Mouse (Mus musculus) mature B cell (primary cell): ENCODE measurements around the gene Mrpl53.

Source experiments
- in situ Hi-C: fragments of 300-500 bp; cut with MboI; formaldehyde crosslinking; loops from 2 replicates; pipeline ENCODE4 v1.14.3; 2019

Gene Mrpl53

DNA sequence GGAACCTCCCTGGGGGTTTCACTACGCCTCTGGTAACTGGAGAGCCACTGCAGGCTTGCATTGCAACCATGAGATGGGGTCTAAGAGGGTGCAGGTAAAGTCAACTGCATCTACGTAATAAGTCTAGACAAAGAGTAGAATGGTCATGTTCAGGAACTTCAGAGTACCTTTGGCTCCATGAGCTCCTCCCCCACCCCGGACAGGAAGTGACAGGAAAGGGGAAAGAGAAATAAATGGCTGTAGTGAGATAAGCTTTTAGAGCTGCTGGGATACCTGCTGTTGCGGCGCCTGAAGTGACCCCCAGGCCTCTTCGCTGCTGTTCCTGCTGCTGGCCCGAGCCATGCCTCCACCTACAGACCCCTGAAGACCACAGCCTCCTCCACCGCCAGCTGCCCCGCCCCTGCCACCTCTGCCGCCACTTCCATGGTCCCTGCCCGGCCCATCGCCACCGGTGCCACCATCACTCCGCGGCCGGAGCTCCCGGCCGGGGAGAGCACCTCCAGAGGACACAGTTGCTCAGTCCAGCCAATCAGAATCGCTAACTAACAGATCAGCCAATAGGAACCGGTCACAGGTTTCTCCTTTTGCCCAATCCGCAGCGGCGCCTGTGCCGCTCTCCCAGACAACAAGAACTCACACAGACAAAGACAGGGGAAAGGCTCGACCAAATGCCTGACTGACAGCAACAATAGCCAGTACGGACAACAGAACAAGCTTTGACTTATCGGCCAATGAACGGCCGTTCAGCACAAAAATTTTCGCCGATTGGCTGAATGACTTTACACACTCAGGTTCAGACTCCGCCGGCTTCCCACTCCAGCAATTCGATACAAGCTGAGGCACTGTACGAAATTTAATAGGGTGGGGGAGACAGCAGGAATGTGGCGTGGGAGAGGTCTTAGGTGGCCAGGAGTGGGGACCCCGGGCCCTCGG is 12.4 kb downstream of the Mrpl53 start, which contains the start of gene Wbp1:
Gene Wbp1, minus strand, starts transcription at position 630 of the 933 bp plus-strand sequence.
- in situ Hi-C loops = loop anchor here (5.0 kb wide), 1 partner anchor 41 kb away; no protein-coding TSS in a partner anchor

DNA sequence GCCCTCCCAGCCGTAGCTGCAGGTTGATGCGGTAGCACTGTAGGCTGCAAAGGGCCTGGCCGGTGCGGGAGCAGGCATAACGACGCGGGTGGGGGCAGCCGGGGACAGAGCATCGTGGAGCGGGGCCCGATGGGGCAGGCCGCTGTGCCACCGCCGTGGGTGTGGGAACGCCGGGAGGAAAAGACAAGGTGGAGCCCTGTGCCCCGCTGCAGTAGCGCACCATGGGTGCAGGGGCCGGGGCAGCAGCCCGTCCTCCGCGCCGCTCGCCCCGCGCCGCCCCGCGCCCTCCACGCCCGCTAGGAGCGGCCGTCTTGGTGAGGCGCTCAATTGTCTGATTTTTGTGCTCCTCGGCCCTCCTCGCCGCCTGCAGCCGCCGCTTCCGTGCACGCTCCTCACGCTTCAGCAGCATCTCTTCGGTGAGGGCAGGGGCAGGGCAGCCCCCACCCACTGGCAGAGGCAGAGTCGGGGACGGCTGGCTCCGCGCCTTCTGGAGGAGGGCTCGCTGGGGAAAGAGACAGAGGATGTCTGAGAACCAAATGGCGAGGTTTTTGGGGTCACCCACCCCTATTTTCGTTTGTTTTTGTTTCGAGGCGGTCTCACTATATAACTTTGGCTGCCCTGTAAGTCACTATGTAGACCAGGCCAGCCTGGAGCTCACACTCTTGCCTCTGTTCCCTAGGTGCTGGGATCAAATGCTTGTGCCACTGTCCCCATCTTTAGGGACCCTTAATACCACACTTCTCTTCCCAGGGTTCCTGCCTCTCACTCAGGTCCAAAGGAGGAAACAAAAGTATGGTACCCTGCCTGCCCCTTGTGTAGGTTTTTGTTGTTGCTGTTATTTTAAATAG is 13.2 kb downstream of the Mrpl53 start:
- in situ Hi-C loops = loop anchor here (5.0 kb wide), 1 partner anchor 40 kb away; no protein-coding TSS in a partner anchor

DNA sequence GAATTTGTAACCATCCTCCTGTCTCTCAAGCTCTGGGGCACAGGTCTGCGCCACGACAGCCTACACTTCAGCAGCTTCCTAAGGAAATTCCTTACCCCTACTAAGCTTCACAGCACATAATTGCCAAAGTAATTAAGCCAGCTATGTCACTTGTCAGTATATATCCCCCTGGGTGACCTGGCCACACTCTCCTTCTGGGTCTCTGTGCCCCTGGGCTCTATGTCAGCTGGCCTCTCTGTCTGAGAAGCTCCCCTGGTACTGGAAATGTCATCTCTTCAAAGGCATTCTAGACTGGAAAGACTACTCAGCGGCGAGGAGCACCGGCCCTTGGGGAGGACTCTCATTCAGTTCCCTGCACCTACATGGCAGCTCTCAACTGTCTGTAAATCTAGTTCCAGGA is 14.1 kb downstream of the Mrpl53 start:
- in situ Hi-C loops = loop anchor here (5.0 kb wide), 1 partner anchor 39 kb away; no protein-coding TSS in a partner anchor

DNA sequence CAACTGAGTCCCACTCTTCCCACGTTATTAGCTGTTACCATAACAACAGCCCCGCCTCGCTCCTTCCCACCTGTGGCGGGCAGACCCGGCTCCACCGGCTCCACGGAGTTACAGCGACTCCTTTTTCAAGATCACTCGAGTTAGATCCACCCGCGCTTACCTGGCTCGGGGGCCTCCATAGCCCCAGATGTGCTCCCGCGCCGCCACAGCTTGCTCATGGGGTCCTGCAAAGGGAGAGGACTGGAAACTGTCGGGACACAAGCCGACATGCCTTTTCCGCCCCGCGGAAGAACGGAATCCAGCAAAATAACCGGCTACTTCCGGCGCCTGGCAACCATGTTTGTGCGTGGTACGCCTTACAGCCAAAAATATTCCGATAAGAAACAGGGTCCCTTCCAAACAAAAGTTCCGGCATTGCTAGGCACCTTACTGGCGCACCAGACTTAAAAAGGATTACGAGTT is 16.0 kb downstream of the Mrpl53 start:
- in situ Hi-C loops = loop anchor here (5.0 kb wide), 1 partner anchor 37 kb away; no protein-coding TSS in a partner anchor

DNA sequence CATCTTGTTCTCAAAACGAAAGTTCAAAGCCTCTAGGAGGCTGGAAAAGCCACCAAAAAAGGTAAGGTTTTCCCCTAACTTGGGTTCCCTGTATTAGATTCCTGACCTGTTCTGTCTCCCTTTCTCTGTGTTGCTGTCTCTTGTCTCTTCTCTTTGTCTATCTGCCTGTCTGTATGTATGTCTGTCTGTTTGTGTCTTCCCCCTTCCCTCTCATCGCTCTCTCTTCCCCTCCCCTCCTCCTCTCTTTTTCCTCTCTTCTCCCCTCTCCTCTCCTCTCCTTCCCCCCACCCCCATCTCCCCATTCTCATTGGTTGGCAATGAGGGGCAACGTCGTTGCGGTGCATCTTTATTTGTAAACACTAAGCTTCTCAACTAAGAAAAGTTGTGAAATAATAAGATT is 16.5 kb downstream of the Mrpl53 start, which contains the start of gene Ino80b:
Gene Ino80b, minus strand, starts transcription at position 101 of the 400 bp plus-strand sequence.
- in situ Hi-C loops = no loop called here

DNA sequence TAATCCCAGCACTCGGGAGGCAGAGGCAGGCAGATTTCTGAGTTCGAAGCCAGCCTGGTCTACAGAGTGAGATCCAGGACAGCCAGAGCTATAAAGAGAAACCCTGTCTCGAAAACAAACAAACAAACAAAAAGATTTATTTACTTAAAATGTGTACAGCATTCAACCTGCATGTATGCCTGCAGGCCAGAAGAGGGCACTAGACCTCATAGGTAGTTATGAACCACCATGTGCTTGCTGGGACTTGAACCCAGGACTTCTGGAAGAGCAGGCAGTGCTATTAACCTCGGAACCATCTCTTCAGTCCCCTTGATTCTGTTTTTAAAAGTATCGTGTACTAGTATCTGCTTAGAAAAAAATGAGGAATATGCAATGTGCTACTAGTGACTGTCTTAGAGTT is 18.6 kb downstream of the Mrpl53 start:
- in situ Hi-C loops = no loop called here

DNA sequence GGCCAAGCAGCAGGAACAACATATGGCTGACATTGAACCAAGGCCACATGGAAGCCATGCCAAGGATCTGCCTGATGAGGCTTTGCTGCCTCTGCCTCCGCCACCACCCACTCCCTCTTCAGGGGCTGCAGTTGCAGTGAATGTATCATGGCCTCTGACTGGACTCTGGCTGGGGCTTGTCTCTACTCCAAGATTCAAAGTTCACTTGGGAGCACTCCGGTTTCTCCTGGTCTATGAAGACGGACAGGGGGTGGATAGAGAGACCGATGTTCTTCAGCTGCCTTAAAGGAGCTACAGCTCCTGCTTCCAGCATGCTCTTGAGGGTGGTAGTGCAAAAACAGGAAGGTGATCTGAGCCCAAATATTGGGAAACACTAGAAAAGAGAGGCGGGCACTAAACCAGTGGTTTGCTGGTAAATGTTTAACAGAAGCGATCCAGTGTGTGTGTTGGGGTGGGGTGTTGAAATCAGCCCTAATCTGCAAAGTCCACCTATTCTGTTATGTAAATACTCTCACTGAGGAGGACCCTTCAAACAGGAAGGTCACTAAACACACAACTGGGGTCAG is 22.7 kb downstream of the Mrpl53 start:
- in situ Hi-C loops = no loop called here

DNA sequence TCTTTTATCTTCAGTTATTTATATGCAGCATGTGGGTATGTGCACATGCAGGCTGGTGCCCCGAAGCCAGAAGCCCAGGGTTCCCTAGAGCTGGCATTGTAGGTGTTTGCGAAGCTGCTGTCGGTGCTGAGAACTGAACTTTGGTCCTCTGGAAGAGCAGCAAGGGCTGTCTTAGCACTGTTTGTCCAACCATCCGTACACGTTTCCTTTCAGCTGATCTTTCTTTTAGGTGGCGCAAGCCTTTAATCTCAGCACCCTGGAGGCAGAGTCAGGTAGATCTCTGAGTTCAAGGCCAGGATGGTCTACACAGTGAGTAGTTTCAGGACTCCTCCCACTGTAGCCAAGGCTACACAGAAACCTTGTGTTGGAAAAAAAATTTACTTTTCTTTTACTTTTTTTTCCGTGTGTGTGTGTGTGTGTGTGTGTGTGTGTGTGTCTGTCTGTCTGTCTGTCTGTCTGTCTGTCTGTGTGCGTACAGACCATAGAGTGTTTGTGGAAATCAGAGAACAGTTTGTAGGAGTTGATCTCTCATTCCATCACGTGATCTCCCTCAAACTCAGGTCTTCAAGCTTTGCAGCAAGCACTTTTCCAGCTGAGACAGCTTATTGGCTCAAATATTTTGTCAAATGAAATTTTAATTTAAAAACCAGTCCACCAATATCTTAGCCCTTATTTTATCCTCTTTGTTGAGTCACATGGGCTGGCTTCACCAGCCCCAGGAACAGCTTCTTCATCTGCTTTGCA is 23.5 kb downstream of the Mrpl53 start:
- in situ Hi-C loops = no loop called here

DNA sequence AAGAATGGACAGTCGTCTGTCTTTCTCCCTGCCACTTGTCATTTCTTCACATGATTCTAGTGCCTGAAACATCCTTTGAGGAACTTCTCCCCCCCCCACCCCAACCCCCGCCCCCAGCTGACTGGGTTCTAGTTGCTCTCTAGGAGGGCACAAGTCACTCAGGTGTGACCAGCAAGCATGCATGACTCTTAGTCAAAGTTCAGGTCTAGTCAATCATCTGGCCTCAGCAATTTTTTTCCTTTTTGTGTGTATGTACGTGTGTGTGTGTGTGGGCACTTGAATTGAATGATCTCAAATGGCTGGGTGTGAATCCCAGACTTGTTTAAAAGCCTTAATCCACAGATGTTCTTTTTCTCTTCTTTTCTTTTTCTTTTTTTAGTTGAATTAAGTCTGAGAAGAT is 25.4 kb downstream of the Mrpl53 start:
- in situ Hi-C loops = no loop called here

DNA sequence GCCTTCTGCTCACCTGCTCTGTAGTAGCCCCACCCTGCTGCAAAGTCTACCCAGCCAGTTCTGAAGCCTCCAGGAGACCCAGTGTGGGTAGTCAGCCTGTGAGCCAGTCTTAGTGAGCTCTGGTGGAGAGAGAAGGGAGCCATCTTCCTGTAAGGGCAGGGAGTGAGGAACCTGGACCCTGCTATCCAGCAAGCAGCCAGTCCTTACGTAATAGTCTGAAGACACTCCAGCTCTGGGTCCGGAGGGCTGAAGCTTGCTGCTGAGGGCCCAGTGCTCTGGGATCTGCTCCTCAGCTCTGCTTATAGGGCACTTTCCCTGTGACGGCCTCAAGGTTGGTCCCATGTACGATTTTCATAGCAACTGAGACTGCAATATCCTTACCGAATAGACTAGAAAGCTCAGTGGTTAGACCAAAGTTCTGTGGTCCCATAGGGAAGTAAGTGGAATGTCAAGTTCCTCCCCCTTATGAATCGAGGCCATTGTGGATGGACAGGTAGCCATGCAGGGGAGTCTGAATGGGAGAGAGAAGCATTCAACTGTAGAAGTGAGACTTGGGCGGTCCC is 26.2 kb downstream of the Mrpl53 start, which contains the start of gene Rtkn:
Gene Rtkn, plus strand, starts transcription at position 513 of the 563 bp plus-strand sequence.
- in situ Hi-C loops = no loop called here

DNA sequence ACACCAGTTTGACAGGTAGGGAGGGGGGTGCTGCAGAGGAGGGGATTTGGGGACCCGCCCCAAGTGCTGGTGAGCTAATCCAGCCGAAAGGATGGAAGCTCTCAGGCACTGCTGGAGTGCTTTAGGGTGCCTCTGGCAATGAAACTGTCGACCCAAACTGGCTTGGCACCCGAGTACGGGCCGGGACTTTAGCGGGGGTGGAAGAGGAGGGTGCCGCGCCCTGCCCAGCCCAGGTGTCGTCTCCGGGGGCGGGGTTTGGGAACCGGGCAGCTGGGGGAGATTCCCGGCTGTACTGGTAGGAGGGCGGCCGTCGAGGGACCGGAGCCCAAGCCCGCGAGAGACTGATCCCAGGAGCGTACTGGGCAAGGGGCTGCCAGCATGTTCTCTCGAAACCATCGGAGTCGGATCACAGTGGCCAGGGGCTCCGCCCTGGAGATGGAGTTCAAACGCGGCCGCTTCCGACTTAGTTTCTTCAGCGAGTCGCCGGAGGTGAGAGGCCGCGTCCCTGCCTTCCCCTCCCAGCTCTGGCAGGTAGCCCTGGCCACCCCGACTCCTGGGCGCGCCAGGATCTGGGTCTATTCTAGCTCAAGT is 26.8 kb downstream of the Mrpl53 start:
- in situ Hi-C loops = no loop called here

DNA sequence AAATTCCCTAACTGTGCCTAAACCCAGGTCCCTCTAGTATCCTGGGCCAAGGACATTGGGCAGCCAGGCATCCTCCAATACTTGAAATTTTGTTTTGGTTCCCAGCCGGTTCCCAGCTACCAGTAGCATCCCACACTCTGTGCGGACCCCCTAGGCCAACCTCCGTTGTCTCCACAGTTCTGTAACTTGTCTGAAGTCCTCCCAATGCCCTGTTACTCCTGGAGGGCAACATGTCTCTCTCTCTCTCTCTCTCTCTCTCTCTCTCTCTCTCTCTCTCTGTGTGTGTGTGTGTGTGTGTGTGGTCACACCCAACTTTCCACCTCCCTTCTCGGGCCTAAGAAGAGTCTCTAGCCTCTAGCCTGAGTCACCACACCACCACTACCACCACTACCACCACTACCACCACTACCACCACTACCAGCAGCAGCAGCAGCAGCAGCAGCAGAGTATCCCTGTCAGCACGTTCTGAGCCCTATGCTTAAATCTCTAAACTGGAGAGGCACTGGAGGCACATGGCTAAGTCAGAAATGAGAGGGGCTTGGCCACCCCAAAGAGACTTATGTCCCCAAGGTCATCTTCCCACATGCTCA is 27.5 kb downstream of the Mrpl53 start:
- in situ Hi-C loops = no loop called here

DNA sequence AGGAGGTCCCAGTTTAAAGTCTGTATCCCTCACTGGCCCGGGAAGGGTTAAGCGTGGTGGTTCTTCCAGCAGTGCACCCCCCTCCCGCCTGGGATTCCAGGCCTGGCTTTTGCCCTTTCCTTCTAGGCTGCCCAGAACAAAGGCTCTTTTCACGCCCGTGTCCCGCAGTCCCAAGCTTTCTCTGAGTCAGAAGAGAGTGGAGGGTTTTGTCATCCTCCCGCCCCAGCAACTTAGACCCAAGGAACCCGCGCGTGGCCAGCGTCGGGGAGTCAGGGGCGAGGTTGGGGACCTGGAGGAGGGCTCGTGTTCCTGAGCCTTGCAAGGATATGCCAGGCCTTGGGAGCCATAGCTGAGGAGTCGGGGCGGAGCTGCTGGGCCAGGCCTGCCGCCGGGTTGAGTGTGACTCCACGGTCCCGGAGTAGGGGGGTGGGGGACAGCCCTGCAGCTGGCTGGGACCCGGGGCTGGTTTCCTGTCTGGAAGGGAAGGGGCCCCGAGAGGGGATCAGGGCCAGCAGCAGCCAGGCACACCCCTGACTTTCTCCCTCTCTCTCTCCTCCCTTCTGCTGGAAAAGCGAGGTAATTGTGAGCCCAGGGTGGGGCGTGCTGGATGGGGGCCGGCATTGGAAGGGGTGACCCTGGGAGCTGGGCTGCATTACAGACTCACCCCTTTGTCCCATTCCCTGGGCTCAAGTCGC is 28.2 kb downstream of the Mrpl53 start:
- in situ Hi-C loops = no loop called here

DNA sequence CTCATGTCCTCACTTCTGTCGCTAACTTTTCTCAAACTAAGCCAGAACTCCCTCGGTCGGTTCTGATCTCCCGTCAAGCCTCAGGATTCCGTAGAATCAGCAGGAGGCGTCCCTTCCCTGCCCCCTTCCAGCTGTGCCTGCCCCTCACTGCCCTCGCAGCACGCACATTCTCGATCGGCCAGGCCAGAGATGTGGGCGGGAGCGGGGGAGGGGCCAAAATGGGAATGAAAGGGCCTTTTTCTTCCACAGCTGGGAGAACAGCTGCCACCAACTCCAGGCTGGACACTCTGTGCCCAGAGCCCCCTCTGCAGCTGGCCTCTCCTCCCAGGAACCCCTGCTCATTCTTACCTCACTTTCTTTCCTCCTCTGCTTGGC is 28.7 kb downstream of the Mrpl53 start:
- in situ Hi-C loops = no loop called here

DNA sequence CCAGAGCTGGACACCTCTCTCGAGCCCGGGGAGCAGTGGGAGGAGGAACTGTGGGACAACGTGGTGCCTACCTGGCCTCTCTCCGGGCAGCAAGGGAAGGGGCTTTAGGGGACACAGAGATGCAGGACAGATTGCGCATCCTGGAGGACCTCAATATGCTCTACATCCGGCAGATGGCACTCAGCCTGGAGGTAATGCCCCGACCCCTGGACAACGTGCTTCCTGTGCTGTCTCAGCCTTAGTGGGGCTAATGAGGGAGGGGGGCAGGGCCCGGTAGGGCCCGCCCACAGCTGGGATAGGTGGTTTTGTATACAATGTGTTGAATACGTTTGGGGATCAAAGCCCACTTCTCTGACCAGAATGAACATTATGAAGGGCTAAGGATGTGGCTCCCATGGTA is 29.2 kb downstream of the Mrpl53 start:
- in situ Hi-C loops = no loop called here

DNA sequence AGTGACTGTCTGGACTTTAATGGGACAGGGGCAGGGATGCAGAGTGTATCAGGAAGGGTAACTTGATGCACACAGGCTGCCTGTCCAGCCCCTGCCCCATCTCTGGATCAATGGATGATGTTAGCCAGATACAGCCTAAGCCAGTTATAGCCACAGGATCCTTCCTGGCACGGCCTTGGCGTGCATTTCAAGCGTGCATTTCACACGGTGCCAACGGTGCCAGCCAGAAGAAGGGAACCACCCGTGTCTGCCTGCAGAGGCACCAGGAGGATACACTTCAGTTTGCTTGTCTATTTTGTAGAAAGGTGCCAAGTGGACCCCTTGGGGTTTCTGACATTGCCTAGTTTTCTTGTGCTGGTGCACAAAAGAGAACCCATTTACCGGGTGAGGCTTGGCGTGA is 31.2 kb downstream of the Mrpl53 start:
- in situ Hi-C loops = no loop called here

DNA sequence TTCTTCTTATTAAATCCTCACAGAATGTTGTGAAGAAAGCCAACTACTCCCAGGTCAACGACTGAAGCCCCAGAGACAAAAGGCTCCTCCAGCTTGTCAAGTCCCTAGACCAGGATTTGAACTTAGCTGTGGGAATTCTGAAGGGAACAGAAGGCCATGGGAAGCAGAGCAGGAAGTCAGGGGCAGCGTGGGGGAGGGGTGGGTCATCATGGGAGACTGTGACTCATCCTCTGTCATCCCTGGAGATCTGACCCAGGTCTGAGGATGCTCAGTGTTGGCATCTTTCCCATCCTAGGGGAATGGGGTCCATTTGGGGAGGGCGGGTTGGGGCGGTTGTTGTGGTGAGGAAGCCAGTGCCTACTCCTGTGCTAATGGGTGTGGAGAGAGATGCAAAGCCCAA is 32.8 kb downstream of the Mrpl53 start:
- in situ Hi-C loops = no loop called here

DNA sequence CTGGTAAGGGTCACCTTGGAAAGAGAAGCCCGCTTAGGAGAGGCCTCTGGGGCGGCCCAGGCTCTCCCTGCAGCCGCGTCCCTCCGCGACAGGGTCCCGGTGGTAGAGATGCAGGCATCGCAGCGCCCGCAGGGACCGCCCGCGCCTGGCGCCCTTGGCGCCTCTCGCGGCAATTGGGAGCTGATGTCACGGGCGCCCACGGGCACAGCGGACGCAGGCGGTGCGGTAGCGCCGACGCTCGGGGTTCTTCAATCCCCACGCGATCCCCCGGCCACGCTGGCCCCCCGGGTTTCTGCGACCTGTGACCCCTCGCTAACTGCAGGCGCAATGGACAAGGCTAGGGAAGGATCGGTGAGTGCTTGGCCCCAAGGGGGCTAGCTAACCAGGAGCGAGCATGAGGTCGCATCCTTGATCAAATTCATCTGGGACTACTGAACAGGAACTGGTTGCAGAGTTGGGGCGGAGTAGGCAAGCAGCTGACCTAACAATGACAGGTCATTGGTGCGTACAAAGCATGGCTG is 33.4 kb downstream of the Mrpl53 start:
- in situ Hi-C loops = no loop called here

DNA sequence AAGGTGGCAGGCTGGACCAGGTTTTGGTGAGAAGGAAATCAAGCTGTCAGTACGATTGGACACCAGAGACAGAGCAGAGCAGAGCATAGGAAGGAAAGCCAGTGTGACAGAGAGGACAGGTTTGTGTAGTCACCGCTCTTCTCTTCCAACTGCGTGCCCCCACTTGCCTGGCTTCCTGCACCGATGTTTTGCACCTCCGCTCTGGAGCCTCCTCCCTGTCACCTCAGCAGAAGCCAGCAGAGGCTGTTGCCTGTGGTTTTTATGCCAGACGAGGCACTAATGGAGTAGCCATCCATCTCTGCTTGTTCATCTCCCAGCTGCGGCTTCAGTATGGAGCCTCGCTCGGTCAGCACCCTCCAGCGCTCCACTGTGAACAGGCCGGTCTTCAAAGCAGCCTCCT is 34.0 kb downstream of the Mrpl53 start:
- in situ Hi-C loops = no loop called here
